Mouse (Mus musculus): ENCODE measurements at regions not wholly inside any gene's neighbourhood (a gene's known extent, or its start where the extent isn't known, plus 50 kb on each side); places are given as distances from the start of the nearest gene placed in this dataset.

- DNase-seq (ENCODE audit: low spot score) = no peak
- Histone ChIP-seq H3K36me3 (no peaks in the 10 kb centered on the region), H3K4me3 (no peak overlapping the region), H3K4me1 (peaks cover 3% of the 10 kb centered on the region; the same call in 1 of the 2 replicates), H3K9me3 (replicated peaks) (no peaks in the 10 kb centered on the region), H3K27me3 (ENCODE audit: low read depth, poor library complexity, severe bottlenecking) (no peaks in the 10 kb centered on the region), H3K27ac (replicated peaks) (no peak overlapping the region)
- WGBS = 67% methylated on average over 5 of the region's 5 CpGs
These were observed 203.1 kb upstream of the Gm9833 start for GRCm38 (mm10) chr3:9884691-9885354.

DNA sequence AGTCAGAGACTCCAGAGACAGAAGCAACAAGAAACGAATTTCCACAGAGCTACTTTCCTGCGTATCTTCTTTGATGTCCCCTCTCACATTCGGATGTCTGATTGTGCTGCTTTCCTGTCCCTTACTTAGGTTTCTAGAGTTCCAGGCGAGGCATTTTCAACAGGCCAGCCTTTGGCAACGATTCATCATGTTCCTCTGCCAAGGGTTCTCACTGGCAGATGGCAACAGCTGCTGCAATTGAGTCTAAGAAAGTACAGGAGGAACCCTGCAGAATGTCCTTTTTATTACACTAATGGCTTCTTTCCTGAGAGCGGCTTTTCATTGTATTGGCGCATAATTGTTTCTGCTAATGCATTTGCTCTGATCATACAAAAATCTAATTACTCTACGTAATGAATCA is 202.3 kb upstream of the Gm9833 start:
- peaks cover 3% of the 10 kb centered on the region; the same call in 1 of the 2 replicates for H3K4me1 ChIP-seq
- WGBS = 79% methylated on average over 8 of the region's 8 CpGs
- no peaks in the 10 kb centered on the region for H3K9me3 ChIP-seq (replicated peaks)
- no peak overlapping the region for H3K4me3 ChIP-seq
- no peak for DNase-seq (ENCODE audit: low spot score)
- no peaks in the 10 kb centered on the region for H3K36me3 ChIP-seq
- H3K27ac ChIP-seq (replicated peaks) = no peak overlapping the region
- no peaks in the 10 kb centered on the region for H3K27me3 ChIP-seq (ENCODE audit: low read depth, poor library complexity, severe bottlenecking)

GRCm38 (mm10) chr3:9886077-9886476 is 201.8 kb upstream of the Gm9833 start:
- Histone ChIP-seq H3K9me3 (replicated peaks) (no peaks in the 10 kb centered on the region), H3K4me3 (no peak overlapping the region), H3K27ac (replicated peaks) (no peak overlapping the region), H3K4me1 (peaks cover 3% of the 10 kb centered on the region; the same call in 1 of the 2 replicates), H3K36me3 (no peaks in the 10 kb centered on the region), H3K27me3 (ENCODE audit: low read depth, poor library complexity, severe bottlenecking) (no peaks in the 10 kb centered on the region)
- WGBS = 82% methylated on average over 4 of the region's 4 CpGs
- DNase-seq (ENCODE audit: low spot score) = no peak

GRCm38 (mm10) chr3:9886765-9887626 is 200.9 kb upstream of the Gm9833 start:
- no peak for DNase-seq (ENCODE audit: low spot score)
- Histone ChIP-seq H3K36me3 (no peaks in the 10 kb centered on the region), H3K27ac (replicated peaks) (no peak overlapping the region), H3K27me3 (ENCODE audit: low read depth, poor library complexity, severe bottlenecking) (no peaks in the 10 kb centered on the region), H3K9me3 (replicated peaks) (no peaks in the 10 kb centered on the region), H3K4me3 (no peak overlapping the region), H3K4me1 (peaks cover 3% of the 10 kb centered on the region; the same call in 1 of the 2 replicates)
- 84% methylated on average over 10 of the region's 10 CpGs for WGBS

DNA sequence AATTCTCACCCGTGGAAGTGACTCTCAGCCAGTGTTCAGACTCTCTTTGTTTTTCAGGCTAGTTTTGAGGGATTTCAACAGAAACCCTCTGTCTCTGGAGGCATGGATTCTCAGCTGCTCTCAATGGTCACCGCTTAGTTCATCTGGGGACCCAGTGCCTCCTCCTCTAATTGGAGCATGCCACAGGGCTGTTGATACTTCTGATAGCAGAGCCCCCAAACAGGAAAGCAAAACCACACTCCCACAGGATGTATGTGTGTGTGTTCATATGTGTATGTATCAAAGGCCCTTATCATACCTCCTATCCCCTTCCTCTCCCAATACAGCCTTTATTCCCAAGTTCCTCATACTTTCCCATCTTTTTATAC is 200.3 kb upstream of the Gm9833 start:
- no peak overlapping the region for H3K4me3 ChIP-seq
- H3K27ac ChIP-seq (replicated peaks) = no peak overlapping the region
- no peaks in the 10 kb centered on the region for H3K27me3 ChIP-seq (ENCODE audit: low read depth, poor library complexity, severe bottlenecking)
- H3K9me3 ChIP-seq (replicated peaks) = no peaks in the 10 kb centered on the region
- WGBS = 87% methylated on average over 2 of the region's 2 CpGs
- peaks cover 6% of the 10 kb centered on the region for H3K4me1 ChIP-seq
- no peaks in the 10 kb centered on the region for H3K36me3 ChIP-seq
- DNase-seq (ENCODE audit: low spot score) = no peak

DNA sequence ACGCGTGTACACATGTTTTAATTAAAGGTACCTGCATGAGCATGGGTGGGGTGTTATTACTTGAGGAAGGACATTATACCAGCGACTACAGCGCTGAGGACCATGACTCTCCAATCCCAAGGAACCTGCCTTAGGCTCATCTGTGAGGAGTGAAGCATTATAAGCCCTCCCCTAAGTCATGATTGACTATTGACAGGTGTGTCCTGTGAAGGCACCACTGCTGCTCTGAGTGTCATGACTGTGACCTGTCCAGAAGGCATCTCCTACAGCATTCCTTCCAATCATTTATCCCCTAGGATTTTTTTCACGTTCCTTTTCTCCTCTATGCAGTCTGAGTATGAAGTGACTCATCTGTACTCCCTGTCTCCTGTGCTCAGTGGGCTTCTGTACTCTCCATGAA is 199.9 kb upstream of the Gm9833 start:
- Histone ChIP-seq H3K36me3 (no peaks in the 10 kb centered on the region), H3K4me3 (no peak overlapping the region), H3K27ac (replicated peaks) (no peak overlapping the region), H3K9me3 (replicated peaks) (no peaks in the 10 kb centered on the region), H3K4me1 (peaks cover 10% of the 10 kb centered on the region), H3K27me3 (ENCODE audit: low read depth, poor library complexity, severe bottlenecking) (no peaks in the 10 kb centered on the region)
- WGBS = 85% methylated on average over 5 of the region's 5 CpGs
- DNase-seq (ENCODE audit: low spot score) = no peak

DNA sequence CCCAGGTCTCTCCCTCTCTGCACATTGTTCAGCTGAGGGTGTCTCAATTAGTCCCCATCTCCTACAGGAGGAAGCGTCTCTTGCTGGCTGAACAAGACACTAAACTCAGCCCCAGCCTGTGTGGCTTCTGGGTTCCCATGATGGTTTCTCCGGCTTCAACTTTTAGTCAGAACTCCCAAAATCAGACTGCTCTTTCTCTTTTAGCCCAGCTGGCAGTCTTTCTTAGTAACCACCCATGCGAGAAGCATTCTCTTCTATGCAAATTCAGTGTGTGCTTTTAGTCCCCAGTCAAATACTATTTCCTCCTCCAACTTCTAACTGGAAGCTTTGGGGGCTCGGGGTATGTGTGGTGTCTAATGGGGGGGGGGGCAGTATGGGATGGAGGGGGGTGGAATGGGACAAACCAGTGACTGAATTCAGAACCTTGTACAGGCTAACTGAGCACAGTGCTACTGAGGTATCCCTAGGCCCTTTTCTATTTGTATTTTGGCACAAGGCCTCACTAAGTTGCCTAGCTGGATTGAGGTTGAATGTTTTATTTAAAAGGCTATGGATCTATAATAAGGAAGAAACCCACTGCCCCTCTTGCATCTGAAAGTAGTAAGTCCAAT is 194.9 kb upstream of the Gm9833 start:
- Histone ChIP-seq H3K4me1 (peaks cover 9% of the 10 kb centered on the region), H3K4me3 (no peak overlapping the region), H3K27me3 (ENCODE audit: low read depth, poor library complexity, severe bottlenecking) (no peaks in the 10 kb centered on the region), H3K9me3 (replicated peaks) (no peaks in the 10 kb centered on the region), H3K27ac (replicated peaks) (peak overlapping the region; percentile 60), H3K36me3 (no peaks in the 10 kb centered on the region)
- WGBS = 38% methylated on average over 4 of the region's 4 CpGs
- DNase-seq (ENCODE audit: low spot score) = peak; percentile 14

DNA sequence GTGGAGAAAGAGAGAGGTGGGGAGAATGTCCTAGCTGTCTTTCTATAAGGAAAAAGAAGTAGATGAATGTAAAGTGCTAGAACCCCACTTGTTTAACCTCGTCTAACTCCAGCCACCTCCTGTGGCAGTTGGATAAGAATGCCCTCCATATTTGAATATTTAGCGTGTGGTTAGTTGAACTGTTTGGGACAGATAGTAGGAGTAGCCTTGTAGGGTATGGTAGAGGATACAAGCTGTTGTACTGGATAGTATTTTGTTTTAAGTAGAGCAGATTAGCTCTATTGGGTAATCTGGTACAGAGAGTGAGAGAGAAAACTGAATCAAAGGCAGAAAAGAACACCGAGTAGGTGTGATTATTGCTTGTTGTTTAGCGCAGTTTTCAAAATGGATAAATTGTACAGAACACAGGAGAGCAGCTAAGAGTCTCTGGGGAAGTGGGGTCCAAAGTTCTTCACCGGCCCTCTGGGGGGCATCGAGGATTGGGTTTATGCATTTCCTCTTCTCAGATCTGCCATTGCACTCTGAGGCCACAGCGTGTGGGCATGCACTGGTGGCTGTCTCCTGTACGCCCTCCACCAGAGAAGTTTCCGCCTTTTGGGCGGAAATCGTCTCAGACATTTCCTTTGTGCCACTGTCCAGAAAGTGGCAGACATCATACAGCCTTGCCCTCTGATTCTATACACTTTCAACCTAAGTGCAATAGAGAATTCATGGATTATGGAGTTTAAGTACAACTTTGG is 192.3 kb upstream of the Gm9833 start:
- H3K9me3 ChIP-seq (replicated peaks) = no peaks in the 10 kb centered on the region
- no peak overlapping the region for H3K4me3 ChIP-seq
- no peak for DNase-seq (ENCODE audit: low spot score)
- no peaks in the 10 kb centered on the region for H3K27me3 ChIP-seq (ENCODE audit: low read depth, poor library complexity, severe bottlenecking)
- peaks cover 9% of the 10 kb centered on the region for H3K4me1 ChIP-seq
- no peak overlapping the region for H3K27ac ChIP-seq (replicated peaks)
- H3K36me3 ChIP-seq = no peaks in the 10 kb centered on the region
- 93% methylated on average over 11 of the region's 11 CpGs for WGBS

DNA sequence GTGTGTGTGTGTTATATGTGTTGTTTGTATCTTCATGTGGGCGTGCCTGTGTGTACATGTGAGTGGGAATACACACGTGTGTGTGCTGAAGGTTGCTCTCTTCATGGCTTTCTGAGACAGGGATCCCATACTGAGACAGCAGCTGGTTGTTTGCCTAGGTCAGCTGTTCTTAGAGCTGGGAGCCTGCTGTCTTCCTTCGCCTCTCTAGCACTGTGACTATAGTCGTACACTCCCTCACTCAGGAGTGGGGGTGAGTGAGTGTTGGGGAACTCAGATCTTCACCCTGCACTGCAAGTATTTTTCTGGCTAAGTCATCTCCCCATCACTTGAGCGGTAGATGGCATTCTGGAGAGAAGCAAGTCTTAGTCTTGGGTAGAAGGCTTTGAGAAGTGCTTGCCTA is 191.6 kb upstream of the Gm9833 start:
- H3K27ac ChIP-seq (replicated peaks) = no peak overlapping the region
- H3K36me3 ChIP-seq = no peaks in the 10 kb centered on the region
- H3K4me3 ChIP-seq = no peak overlapping the region
- H3K27me3 ChIP-seq (ENCODE audit: low read depth, poor library complexity, severe bottlenecking) = no peaks in the 10 kb centered on the region
- peaks cover 9% of the 10 kb centered on the region for H3K4me1 ChIP-seq
- WGBS = 86% methylated on average over 5 of the region's 5 CpGs
- H3K9me3 ChIP-seq (replicated peaks) = no peaks in the 10 kb centered on the region
- no peak for DNase-seq (ENCODE audit: low spot score)

- Histone ChIP-seq H3K4me3 (no peak overlapping the region), H3K4me1 (no peaks in the 10 kb centered on the region), H3K36me3 (no peaks in the 10 kb centered on the region), H3K27ac (replicated peaks) (no peak overlapping the region), H3K9me3 (replicated peaks) (no peaks in the 10 kb centered on the region), H3K27me3 (ENCODE audit: low read depth, poor library complexity, severe bottlenecking) (no peaks in the 10 kb centered on the region)
- WGBS = 93% methylated on average over 5 of the region's 5 CpGs
- DNase-seq (ENCODE audit: low spot score) = no peak
These were observed 186.2 kb upstream of the Gm9833 start for GRCm38 (mm10) chr3:9901663-9902062.

DNA sequence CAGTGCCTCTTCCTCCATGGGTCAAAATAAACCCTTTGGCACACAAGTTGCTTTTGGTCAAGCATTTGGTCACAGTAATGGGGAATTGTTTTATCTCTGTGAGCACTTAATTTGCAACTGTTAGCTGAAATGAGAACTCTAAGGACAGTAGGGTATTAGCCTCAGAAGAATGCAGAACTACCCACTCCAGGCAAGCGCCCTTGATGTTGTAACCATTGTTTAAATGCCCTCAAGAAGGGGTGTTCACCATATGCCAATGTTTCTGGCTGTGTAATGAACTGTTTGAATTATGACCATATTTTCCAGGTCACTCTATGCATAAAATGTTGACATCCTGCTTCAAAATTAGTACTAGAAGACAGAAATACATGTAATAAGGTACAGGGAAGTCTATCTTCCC is 174.6 kb upstream of the Gm9833 start:
- H3K36me3 ChIP-seq = no peaks in the 10 kb centered on the region
- no peaks in the 10 kb centered on the region for H3K27me3 ChIP-seq (ENCODE audit: low read depth, poor library complexity, severe bottlenecking)
- no peak for DNase-seq (ENCODE audit: low spot score)
- H3K9me3 ChIP-seq (replicated peaks) = no peaks in the 10 kb centered on the region
- no peak overlapping the region for H3K27ac ChIP-seq (replicated peaks)
- no peak overlapping the region for H3K4me3 ChIP-seq
- 84% methylated on average over 1 of the region's 1 CpGs for WGBS
- no peaks in the 10 kb centered on the region for H3K4me1 ChIP-seq

GRCm38 (mm10) chr3:9916538-9917106 is 171.3 kb upstream of the Gm9833 start:
- H3K27me3 ChIP-seq (ENCODE audit: low read depth, poor library complexity, severe bottlenecking) = no peaks in the 10 kb centered on the region
- no peaks in the 10 kb centered on the region for H3K36me3 ChIP-seq
- H3K9me3 ChIP-seq (replicated peaks) = no peaks in the 10 kb centered on the region
- H3K4me1 ChIP-seq = no peaks in the 10 kb centered on the region
- no peak overlapping the region for H3K27ac ChIP-seq (replicated peaks)
- 91% methylated on average over 7 of the region's 7 CpGs for WGBS
- H3K4me3 ChIP-seq = no peak overlapping the region
- DNase-seq (ENCODE audit: low spot score) = no peak
